In the genomic region with DNA sequence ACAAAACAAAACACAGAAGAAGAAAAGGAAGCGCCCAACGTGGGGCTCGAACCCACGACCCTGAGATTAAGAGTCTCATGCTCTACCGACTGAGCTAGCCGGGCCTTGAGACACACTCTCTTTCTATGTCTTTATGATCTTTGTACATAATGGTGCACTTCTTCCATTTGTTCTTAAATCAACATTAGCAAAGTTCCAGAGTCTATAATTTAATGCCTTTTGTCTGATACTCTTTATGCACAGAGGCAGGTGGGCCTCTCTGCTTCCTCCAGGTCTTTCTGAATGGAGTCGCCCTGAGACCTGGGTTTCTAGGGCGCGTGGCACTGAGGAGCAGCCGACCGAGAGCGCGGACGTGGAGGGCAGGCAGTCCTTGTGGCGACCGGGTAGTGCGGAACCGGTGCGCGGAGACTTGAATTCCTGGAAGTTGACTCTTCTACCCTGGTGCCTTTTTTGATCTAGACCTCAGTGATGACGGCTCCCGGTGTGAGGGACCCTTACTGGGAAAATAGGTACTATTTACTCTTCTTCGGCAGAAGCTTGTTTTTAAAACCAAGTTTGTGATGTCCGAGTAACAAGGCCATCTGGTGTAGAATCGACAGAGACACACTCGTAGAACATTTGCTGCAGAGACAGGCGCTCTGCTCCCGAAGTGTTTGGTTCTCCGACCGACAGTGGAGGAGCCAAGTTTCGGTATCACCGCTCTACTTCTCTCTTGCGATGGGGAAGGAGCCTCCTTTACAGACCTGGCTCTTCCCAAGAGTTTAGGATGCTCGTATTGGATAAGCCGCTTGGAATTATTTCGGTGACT, we compare ENCODE assay signal across 8 mouse cellular contexts. TPM values are rescaled to one million over a fixed set of nuclear protein-coding genes. Genes with fewer than 3 reads are reported as not detected.
DNase-seq lines count a peak whose midpoint lies in the region; ATAC-seq and TF ChIP-seq lines count a peak whose summit lies in the region.

No protein-coding gene starts in this region.

- ATAC-seq in forebrain, embryonic 15.5 days (replicated peaks), result peak; percentile 32
- ATAC-seq in neural tube, embryonic 14.5 days (ENCODE audit: low read depth), result peak; percentile 57

- WGBS in forebrain, embryonic 15.5 days, result under 1% methylated on average over 36 of the region's 36 CpGs
- 0% methylated on average over 36 of the region's 36 CpGs for WGBS in neural tube, embryonic 14.5 days

- in situ Hi-C loops in ES-E14 (cut with MboI; ENCODE audit: low sequenced_read_pairs in 2 of 2, unreplicated experiment in 2 of 2), result no loop called here

- H3K9me3 ChIP-seq in ES-E14 (ENCODE audit: control insufficient read depth, insufficient read depth, low read depth, low read length), result no peaks in the 10 kb centered on the region
- H3K9me3 ChIP-seq in forebrain, embryonic 15.5 days, result no peaks in the 10 kb centered on the region
- no peaks in the 10 kb centered on the region for H3K9me3 ChIP-seq in neural tube, embryonic 14.5 days (ENCODE audit: control insufficient read depth, low read length)

- H3K4me1 ChIP-seq in ES-E14 (ENCODE audit: control insufficient read depth in 2 of 2, insufficient read depth in 2 of 2, low read length in 2 of 2, poor library complexity in 1 of 2), result peaks cover 2 to 3% of the 10 kb centered on the region in 2 experiments
- peaks cover 12% of the 10 kb centered on the region; the same call in 1 of the 2 replicates for H3K4me1 ChIP-seq in forebrain, embryonic 15.5 days
- H3K4me1 ChIP-seq in neural tube, embryonic 14.5 days (ENCODE audit: control insufficient read depth, insufficient read depth, low read length), result 0 out of 2 replicates have a peak, but pooled peaks cover 8% of the 10 kb centered on the region

- intact Hi-C loops in heart, postnatal 25 days (cut with DNase I), result loop anchor here (5.0 to 10.0 kb wide), 2 partner anchors 85 to 222 kb away; no protein-coding TSS in a partner anchor

- H3K27me3 ChIP-seq in forebrain, embryonic 15.5 days, result no peaks in the 10 kb centered on the region
- H3K27me3 ChIP-seq in neural tube, embryonic 14.5 days (ENCODE audit: control insufficient read depth, insufficient read depth, low read length), result no peaks in the 10 kb centered on the region

- peak; percentile 71 for DNase-seq in ES-E14 (ENCODE audit: low read depth, low spot score)
- peak; percentile 78 for DNase-seq in cerebellum, adult 11-12 months
- peak; percentile 42 for DNase-seq in heart, postnatal 25 days (ENCODE audit: low spot score)
- peak; percentile 71 to 92 for DNase-seq in layer of hippocampus, adult 18-20 months (ENCODE audit: low spot score in 2 of 2)
- DNase-seq in lung, adult 18-20 months, result peak; percentile 72 to 73
- peak; percentile 82 for DNase-seq in testis, postnatal 10 days (ENCODE audit: low spot score)

- H3K27ac ChIP-seq in ES-E14 (ENCODE audit: insufficient read depth, low read depth, low read length, poor library complexity, severe bottlenecking), result peak overlapping the region; percentile 40; the same call in 1 of the 2 replicates
- peak overlapping the region; percentile 81 for H3K27ac ChIP-seq in forebrain, embryonic 15.5 days (replicated peaks)
- H3K27ac ChIP-seq in neural tube, embryonic 14.5 days (ENCODE audit: low read depth, low read length), result peak overlapping the region; percentile 68

- H3K36me3 ChIP-seq in ES-E14 (ENCODE audit: control insufficient read depth, insufficient read depth, low read length, poor library complexity, severe bottlenecking), result no peaks in the 10 kb centered on the region
- H3K36me3 ChIP-seq in forebrain, embryonic 15.5 days, result no peaks in the 10 kb centered on the region
- H3K36me3 ChIP-seq in neural tube, embryonic 14.5 days (ENCODE audit: control insufficient read depth, insufficient read depth, low read length), result no peaks in the 10 kb centered on the region

- H3K4me3 ChIP-seq in ES-E14 (ENCODE audit: insufficient read depth in 1 of 2, low read depth in 1 of 2, low read length in 2 of 2, poor library complexity in 1 of 2, severe bottlenecking in 1 of 2), result peak overlapping the region; percentile 83 to 86
- peak overlapping the region; percentile 57 for H3K4me3 ChIP-seq in forebrain, embryonic 15.5 days
- H3K4me3 ChIP-seq in neural tube, embryonic 14.5 days (ENCODE audit: low read depth, low read length), result peak overlapping the region; percentile 78

- peak overlapping the region; percentile 76 for H3K9ac ChIP-seq in ES-E14 (ENCODE audit: insufficient read depth, low read depth, low read length, poor library complexity, severe bottlenecking)
- H3K9ac ChIP-seq in forebrain, embryonic 15.5 days (replicated peaks), result peak overlapping the region; percentile 62
- peak overlapping the region; percentile 55 for H3K9ac ChIP-seq in neural tube, embryonic 14.5 days (replicated peaks; ENCODE audit: low read depth, low read length)

- H3K4me2 ChIP-seq in forebrain, embryonic 15.5 days (replicated peaks), result peak overlapping the region; percentile 49
- peak overlapping the region; percentile 97 for H3K4me2 ChIP-seq in neural tube, embryonic 14.5 days (ENCODE audit: low read depth, low read length)

TF ChIP-seq in ES-E14, 5 proteins besides CTCF, POLR2A, EP300 and RAD21:
- TF ChIP-seq ZNF384 (IDR thresholded peaks at IDR 0.05; ENCODE audit: low read depth, low read length) (no peak), MAFK (IDR thresholded peaks at IDR 0.05; ENCODE audit: insufficient read depth, low read depth, low read length) (peak; percentile 92)

RNA-seq across cellular contexts. Expression of a gene that starts 25.3 kb away (rescaled TPM):
- total RNA-seq in ES-E14 (2012; rRNA removed), result 1.0 and 1.2 TPM in 2 replicates
- 0.43 and 0.82 TPM in 2 replicates for polyA plus RNA-seq in forebrain, embryonic 15.5 days (2015; fragmentation: Nextera tagmentation; extraction: Ambion mirVana)
- 100 to 1,000 TPM; 266 to 290 TPM for total RNA-seq in heart, postnatal 25 days (2021)
- under 1 TPM; 0.25 to 0.30 TPM for total RNA-seq in layer of hippocampus, adult 18-20 months (2021)
- 1.3 and 2.0 TPM in 2 replicates for polyA plus RNA-seq in neural tube, embryonic 14.5 days (2014; fragmentation: Nextera tagmentation; extraction: Ambion mirVana)

RNA-seq across cellular contexts. Expression of a gene that starts 47.6 kb away (rescaled TPM):
- total RNA-seq in ES-E14 (2012; rRNA removed), result not detected in 2 replicates
- polyA plus RNA-seq in forebrain, embryonic 15.5 days (2015; fragmentation: Nextera tagmentation; extraction: Ambion mirVana), result not detected in 2 replicates
- total RNA-seq in heart, postnatal 25 days (2021), result not detected
- total RNA-seq in layer of hippocampus, adult 18-20 months (2021), result not detected
- polyA plus RNA-seq in neural tube, embryonic 14.5 days (2014; fragmentation: Nextera tagmentation; extraction: Ambion mirVana), result not detected in 2 replicates

RNA-seq across cellular contexts. Expression of a gene that starts 58.1 kb away (rescaled TPM):
- 128 and 161 TPM in 2 replicates for total RNA-seq in ES-E14 (2012; rRNA removed)
- polyA plus RNA-seq in forebrain, embryonic 15.5 days (2015; fragmentation: Nextera tagmentation; extraction: Ambion mirVana), result 68.4 and 69.3 TPM in 2 replicates
- 100 to 1,000 TPM; 341 to 607 TPM for total RNA-seq in heart, postnatal 25 days (2021)
- 10 to 100 TPM; 28.1 to 34.8 TPM for total RNA-seq in layer of hippocampus, adult 18-20 months (2021)
- polyA plus RNA-seq in neural tube, embryonic 14.5 days (2014; fragmentation: Nextera tagmentation; extraction: Ambion mirVana), result 48.9 and 75.6 TPM in 2 replicates

Comparison
In these comparisons a context has a peak if more than half of its experiments do, and no peak if none do; other contexts are left out.
1. Peak in every context shown above with its lines: DNase-seq, ATAC-seq, H3K4me3 ChIP-seq and H3K27ac ChIP-seq.
2. RNA of a gene that starts 25.3 kb away (total RNA-seq): 266 to 290 TPM in heart, postnatal 25 days; 1.0 to 1.2 TPM in ES-E14 and 0.25 to 0.30 TPM in layer of hippocampus, adult 18-20 months; every median in the first group is over 100 times any median in the second.